Mouse (Mus musculus) intestine, embryonic 15.5 days (tissue): ENCODE results near the gene Zc3hav1. TPM values are rescaled to one million over a fixed set of nuclear protein-coding genes. Genes with fewer than 3 reads are reported as not detected.
"Not testable (repeated sequence)": the region's sequence is repeated elsewhere in the genome, so short reads cannot be mapped to it uniquely, and the experiment has no call there.

Experiments
- ATAC-seq: fragments of 200-750 bp; cut with Nextera tagmentation; 2 replicates; pipeline ENCODE4 v1.8.0; 2017; ENCODE audit warnings: moderate TSS enrichment, moderate library complexity
- H3K27ac ChIP-seq: fragments of 300-500 bp; sonication (generic); 2 replicates; pipeline ENCODE4 v1.5.1; 2015; ENCODE audit warnings: mild to moderate bottlenecking, inconsistent platforms
- H3K27me3 ChIP-seq: fragments of 300-500 bp; sonication (generic); replicated peaks from 2 replicates; pipeline ENCODE4 v1.6.1; 2015; ENCODE audit warnings: inconsistent platforms
- H3K36me3 ChIP-seq: fragments of 300-500 bp; sonication (generic); 2 replicates; pipeline ENCODE4 v1.6.1; 2015; ENCODE audit warnings: inconsistent platforms
- H3K4me1 ChIP-seq: fragments of 300-500 bp; sonication (generic); replicated peaks from 2 replicates; pipeline ENCODE4 v1.6.1; 2015; ENCODE audit warnings: inconsistent platforms
- H3K4me2 ChIP-seq: fragments of 300-500 bp; sonication (generic); replicated peaks from 2 replicates; pipeline ENCODE4 v1.6.1; 2015; ENCODE audit warnings: mild to moderate bottlenecking, inconsistent platforms
- H3K4me3 ChIP-seq: fragments of 300-500 bp; sonication (generic); replicated peaks from 2 replicates; pipeline ENCODE4 v1.5.1; 2015; ENCODE audit warnings: inconsistent platforms
- H3K9ac ChIP-seq: fragments of 300-500 bp; sonication (generic); 2 replicates; pipeline ENCODE4 v1.6.1; 2015; ENCODE audit warnings: inconsistent platforms
- H3K9me3 ChIP-seq: fragments of 300-500 bp; sonication (generic); 2 replicates; pipeline ENCODE4 v1.6.1; 2016; ENCODE audit warnings: inconsistent platforms
- WGBS: fragments of 180-500 bp; shearing (Covaris S2); methylation state at CpG from one replicate; pipeline ENCODE4 v1.1.7; 2015; 5-methylcytosine and 5-hydroxymethylcytosine counted together
- polyA plus RNA-seq: library from polyadenylated mRNA; unstranded; fragments of >200 nt; fragmentation: Nextera tagmentation; extraction: Ambion mirVana; gene quantifications from 2 replicates; pipeline ENCODE4 v1.2.1, GENCODE M21; 2015

The Zc3hav1 gene
- polyA plus RNA-seq, 1 experiment from 2014 or later: 13.9 TPM

DNA sequence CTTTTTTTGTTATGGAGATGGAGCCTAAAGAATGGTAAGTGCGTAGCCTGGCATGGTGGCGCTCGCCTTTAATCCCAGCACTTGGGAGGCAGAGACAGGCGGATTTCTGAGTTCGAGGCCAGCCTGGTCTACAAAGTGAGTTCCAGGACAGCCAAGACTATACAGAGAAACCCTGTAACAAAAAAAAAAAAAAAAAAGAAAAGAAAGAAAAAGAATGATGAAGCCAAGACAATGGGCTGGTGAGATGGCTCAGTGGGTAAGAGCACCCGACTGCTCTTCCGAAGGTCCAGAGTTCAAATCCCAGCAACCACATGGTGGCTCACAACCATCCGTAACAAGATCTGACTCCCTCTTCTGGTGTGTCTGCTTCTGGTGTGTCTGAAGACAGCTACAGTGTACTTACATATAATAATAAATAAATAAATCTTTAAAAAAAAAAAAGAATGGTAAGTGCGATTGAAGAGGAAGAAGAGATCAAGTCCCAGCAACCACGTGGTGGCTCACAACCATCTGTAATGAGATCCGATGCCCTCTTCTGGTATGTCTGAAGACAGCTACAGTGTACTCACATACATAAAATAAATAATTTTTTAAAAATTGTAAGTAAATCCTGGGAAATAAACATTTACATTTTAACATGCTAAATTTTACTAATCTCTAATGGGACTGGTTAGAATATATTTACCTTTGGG is 4.8 kb upstream of the Zc3hav1 start:
- H3K9ac ChIP-seq, H3K27ac ChIP-seq, H3K27me3 ChIP-seq, H3K4me3 ChIP-seq, H3K9me3 ChIP-seq, ATAC-seq, H3K4me2 ChIP-seq, H3K4me1 ChIP-seq, H3K36me3 ChIP-seq: not testable (repeated sequence)
- WGBS: 90% methylated on average over 11 of the region's 11 CpGs

DNA sequence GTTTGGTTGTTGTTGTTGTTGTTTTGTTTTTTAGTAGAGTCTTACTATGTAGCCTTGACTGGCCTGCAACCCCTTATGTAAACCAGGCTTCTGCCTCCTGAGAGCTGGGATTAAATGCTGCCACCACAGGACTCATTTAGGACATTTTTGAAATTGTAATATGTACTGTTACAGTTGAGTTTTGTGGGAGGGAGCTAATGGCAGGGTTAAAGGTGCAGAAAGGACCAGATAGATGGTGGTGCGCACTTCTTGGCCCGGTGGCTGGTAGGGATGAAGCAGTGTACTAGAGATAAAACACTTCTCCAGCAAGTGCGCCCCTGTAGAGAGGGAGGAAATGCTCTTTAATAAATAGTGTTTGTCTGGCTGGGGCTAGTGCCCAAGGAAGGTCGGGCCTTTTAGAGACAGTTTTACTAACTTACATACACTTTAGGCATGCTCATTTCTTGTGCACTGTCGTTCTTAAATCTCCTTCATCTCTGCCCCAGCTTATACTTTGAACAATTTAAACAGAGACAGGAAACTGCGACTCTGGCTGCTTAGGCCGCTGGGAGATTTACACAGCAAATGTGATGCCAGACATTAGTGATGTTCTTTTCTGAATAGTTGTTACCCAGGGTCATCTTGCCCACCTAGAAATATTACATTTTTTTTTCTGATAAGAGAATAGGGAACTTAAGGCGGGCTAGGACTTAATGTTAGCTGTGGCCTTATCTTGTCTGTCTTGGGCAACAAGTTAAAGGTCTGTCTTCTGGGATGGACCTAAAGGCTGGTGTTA is 4.0 kb upstream of the Zc3hav1 start:
- Histone ChIP-seq H3K4me2 (no peak overlapping the region), H3K27ac (no peak overlapping the region), H3K9me3 (no peaks in the 10 kb centered on the region), H3K36me3 (no peaks in the 10 kb centered on the region), H3K4me3 (no peak overlapping the region), H3K9ac (no peak overlapping the region), H3K27me3 (peaks cover 3% of the 10 kb centered on the region), H3K4me1 (peaks cover 8% of the 10 kb centered on the region; the same call in 1 of the 2 replicates)
- WGBS: 61% methylated on average over 8 of the region's 8 CpGs
- ATAC-seq: no peak

DNA sequence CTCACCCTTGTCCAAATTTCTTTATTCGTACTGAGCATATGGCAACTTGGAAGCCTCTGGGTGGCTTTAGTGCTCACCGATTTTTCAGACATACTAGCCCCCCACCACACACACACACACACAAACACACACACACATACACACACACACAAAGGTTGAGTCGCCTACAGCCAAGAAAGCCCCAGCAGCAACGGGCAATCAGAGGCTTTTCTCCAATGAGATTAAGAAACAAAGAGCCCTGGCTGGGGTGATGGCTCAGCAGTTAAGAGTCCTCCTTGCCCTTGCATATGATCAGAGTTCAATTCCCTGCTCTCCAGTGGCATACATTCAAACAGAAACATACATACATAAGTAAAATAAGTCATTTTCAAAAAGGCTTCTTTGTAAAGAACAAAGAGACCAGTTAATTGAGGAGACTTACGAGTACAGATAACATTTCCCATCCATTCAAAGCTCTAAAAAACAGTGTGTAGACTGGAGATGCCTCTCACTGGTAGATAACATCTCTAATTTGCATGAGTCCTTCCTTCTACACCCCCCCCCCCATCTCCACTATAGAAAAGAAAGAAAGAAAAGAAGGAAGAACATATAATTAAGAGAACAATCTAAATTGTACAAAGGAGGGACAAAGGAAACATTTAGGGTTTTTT is 3.3 kb upstream of the Zc3hav1 start:
- Histone ChIP-seq H3K9me3 (no peaks in the 10 kb centered on the region), H3K4me2 (no peak overlapping the region), H3K27ac (no peak overlapping the region), H3K9ac (no peak overlapping the region), H3K4me3 (no peak overlapping the region), H3K27me3 (peaks cover 3% of the 10 kb centered on the region), H3K36me3 (no peaks in the 10 kb centered on the region), H3K4me1 (peaks cover 12% of the 10 kb centered on the region; the same call in 1 of the 2 replicates)
- WGBS: 67% methylated on average over 5 of the region's 5 CpGs
- ATAC-seq: no peak

DNA sequence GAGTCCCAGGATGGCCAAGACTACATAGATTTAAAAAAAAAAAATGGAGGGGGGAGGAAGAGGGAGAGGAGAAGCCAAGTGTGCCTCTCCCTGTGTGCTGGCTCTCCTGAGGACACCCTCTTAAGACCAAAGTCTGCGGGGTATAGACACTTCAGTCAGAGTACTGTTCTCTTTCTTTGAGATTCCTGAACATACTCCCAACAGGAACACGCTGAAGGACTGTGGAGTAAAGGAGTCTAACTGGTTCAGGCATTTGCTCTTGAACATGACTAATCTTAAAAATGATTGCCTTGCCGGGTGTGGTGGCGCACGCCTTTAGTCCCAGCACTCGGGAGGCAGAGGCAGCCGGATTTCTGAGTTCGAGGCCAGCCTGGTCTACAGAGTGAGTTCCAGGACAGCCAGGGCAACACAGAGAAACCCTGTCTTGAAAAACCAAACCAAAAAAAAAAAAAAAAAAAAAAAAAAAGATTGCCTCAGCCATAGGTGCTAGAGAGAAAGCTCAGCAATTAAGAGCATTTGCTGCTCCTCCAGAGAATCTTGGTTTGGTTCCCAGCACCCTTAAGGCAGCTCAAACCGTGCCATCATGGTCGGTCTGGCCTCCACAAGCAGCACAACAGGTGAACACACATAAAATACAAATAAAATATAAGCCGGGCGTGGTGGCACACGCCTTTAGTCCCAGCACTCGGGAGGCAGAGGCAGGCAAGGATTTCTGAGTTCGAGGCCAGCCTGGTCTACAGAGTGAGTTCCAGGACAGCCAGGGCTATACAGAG is 2.4 kb upstream of the Zc3hav1 start:
- H3K36me3 ChIP-seq, H3K4me2 ChIP-seq, H3K4me3 ChIP-seq, ATAC-seq, H3K27ac ChIP-seq, H3K9me3 ChIP-seq, H3K9ac ChIP-seq, H3K27me3 ChIP-seq: not testable (repeated sequence)
- WGBS: 84% methylated on average over 15 of the region's 15 CpGs
- peaks cover 12% of the 10 kb centered on the region; the same call in 1 of the 2 replicates for H3K4me1 ChIP-seq

DNA sequence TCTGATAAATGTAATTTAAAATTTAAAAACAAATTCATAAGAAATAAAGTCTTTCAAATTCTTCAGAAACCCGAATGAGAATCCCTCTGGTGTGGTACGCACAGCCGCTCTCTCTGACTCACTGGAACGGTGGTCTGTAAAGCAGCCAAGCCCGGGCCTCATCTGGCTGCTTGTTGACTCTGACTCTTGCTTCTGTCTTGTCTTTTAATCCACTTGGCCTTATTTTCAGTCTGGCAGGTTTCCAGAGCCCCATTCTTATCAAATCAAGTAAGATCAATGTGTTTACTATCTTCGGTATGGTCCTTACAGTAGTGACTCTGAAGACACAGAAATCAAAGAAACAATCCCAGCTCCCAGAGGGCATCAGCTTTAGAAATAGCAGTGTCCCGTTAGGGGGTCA is 1.5 kb upstream of the Zc3hav1 start:
- no peak overlapping the region for H3K4me2 ChIP-seq
- H3K27ac ChIP-seq: no peak overlapping the region
- H3K9me3 ChIP-seq: no peaks in the 10 kb centered on the region
- H3K27me3 ChIP-seq: peaks cover 5% of the 10 kb centered on the region
- H3K36me3 ChIP-seq: no peaks in the 10 kb centered on the region
- peaks cover 12% of the 10 kb centered on the region; the same call in 1 of the 2 replicates for H3K4me1 ChIP-seq
- no peak for ATAC-seq
- H3K4me3 ChIP-seq: no peak overlapping the region
- H3K9ac ChIP-seq: no peak overlapping the region
- WGBS: 26% methylated on average over 7 of the region's 7 CpGs

DNA sequence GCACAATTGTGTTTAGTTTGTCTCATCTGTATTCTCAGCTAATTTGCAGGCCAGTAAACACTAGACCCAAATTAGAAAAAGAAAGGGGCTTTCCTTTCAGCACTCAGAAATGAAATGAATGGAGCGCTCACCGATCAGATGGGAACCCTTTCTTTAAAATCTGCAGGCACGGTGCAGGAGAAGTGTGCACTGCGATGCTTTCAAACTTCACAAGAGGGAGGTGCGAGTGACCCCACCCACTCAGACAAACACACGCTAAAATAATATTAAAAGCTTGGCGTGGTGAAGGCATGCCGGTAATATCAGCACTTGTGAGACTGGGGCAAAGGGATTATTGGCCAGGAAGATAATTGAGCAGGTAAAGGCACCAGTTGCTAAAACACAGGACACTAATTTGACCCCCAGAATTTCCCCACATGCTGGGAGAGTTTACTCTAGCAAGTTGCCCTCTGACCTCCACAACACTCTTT is 986 bp upstream of the Zc3hav1 start:
- H3K27me3 ChIP-seq: peaks cover 5% of the 10 kb centered on the region
- no peak for ATAC-seq
- H3K9me3 ChIP-seq: no peaks in the 10 kb centered on the region
- no peak overlapping the region for H3K27ac ChIP-seq
- no peaks in the 10 kb centered on the region for H3K36me3 ChIP-seq
- peak overlapping the region; percentile 63; the same call in 1 of the 2 replicates for H3K4me3 ChIP-seq
- peak overlapping the region; percentile 82 for H3K4me2 ChIP-seq
- H3K4me1 ChIP-seq: peaks cover 12% of the 10 kb centered on the region; the same call in 1 of the 2 replicates
- no peak overlapping the region for H3K9ac ChIP-seq
- 12% methylated on average over 8 of the region's 8 CpGs for WGBS

DNA sequence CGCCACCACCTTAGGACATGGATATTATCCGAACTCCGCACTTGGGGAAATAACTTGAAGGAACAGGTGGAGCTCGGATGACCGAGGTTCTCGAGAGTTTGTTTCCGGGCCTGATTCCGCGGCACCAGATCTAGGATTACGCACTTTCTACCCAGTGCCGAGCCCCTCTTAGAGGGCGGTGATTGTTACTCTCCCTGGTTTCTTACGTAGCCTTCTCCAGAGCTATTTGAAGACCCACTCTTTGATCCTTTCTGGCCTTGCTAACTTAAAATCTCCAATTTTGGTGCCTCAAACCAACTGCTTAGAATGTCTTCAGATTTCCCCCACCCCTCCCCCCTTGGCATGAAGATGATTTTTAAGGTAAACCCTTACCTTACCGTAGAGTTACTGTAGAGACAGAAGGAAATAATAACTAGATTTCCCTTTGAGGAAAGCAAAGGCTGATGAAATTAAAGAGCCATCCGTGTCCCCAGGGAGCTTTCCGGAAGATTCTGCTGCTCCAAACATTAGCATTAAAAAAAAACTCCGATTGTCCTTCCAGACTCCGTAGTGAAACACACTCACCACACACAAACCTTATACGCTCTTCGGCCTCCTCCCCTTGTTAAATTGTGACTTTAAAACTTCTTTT is 435 bp upstream of the Zc3hav1 start:
- no peak; the same call in 1 of the 2 replicates for ATAC-seq
- WGBS: 4% methylated on average over 20 of the region's 20 CpGs
- peaks cover 12% of the 10 kb centered on the region; the same call in 1 of the 2 replicates for H3K4me1 ChIP-seq

DNA sequence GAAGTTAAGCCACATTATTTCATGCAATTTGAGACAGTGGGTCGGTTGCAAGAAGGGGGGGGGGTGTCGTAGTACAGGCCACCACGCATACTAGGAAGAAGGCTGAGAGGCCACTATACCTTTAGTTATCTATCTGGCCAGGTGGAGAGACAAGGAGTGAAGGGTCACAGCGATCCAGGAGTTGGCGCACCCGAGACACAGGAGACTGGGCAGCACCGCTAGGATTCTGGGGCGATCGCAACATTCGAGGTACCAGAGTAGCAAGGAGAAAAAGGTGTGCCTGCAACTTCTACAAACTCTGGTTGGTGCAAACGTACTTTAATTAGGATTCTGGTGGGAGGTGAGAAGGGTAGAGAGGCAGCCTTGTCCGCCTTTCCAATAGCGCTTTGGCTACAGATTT is 1.2 kb downstream of the Zc3hav1 start:
- H3K9ac ChIP-seq: peak overlapping the region; percentile 60
- no peak overlapping the region for H3K27ac ChIP-seq
- H3K9me3 ChIP-seq: no peaks in the 10 kb centered on the region
- no peak for ATAC-seq
- WGBS: 17% methylated on average over 13 of the region's 13 CpGs
- peak overlapping the region; percentile 63 for H3K4me3 ChIP-seq
- H3K4me2 ChIP-seq: peak overlapping the region; percentile 82
- H3K4me1 ChIP-seq: peaks cover 12% of the 10 kb centered on the region; the same call in 1 of the 2 replicates
- H3K36me3 ChIP-seq: no peaks in the 10 kb centered on the region
- H3K27me3 ChIP-seq: peaks cover 5% of the 10 kb centered on the region

More for the DNA sequence above, 435 bp upstream of the Zc3hav1 start:
- peak overlapping the region; percentile 79 for H3K27ac ChIP-seq
- H3K4me2 ChIP-seq: peak overlapping the region; percentile 82
- H3K4me3 ChIP-seq: peak overlapping the region; percentile 63
- H3K9ac ChIP-seq: peak overlapping the region; percentile 60
- no peaks in the 10 kb centered on the region for H3K9me3 ChIP-seq
- H3K36me3 ChIP-seq: no peaks in the 10 kb centered on the region
- peaks cover 5% of the 10 kb centered on the region for H3K27me3 ChIP-seq

DNA sequence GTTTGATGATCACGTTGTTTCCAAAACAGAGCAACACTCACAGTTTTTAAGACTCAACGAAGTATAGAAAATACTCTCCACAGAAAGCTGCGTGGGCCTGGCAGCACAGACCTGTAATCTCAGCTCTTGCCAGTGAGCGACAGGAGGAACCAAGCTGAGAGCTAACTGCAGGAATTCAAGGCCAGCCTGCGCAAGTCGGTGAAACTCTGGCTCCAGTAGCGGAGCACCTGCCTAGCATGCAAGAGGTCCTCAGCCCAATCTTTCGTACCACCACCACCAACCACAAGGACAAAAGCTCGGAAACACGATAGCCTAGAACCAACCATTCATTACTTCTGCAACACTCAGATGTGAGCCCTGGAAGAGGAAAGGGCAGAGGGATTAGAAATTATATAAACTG is 2.0 kb downstream of the Zc3hav1 start:
- Histone ChIP-seq H3K4me3 (peak overlapping the region; percentile 63; the same call in 1 of the 2 replicates), H3K27me3 (peaks cover 5% of the 10 kb centered on the region), H3K36me3 (no peaks in the 10 kb centered on the region), H3K9ac (no peak overlapping the region), H3K4me2 (peak overlapping the region; percentile 82), H3K4me1 (peaks cover 12% of the 10 kb centered on the region; the same call in 1 of the 2 replicates), H3K27ac (no peak overlapping the region), H3K9me3 (no peaks in the 10 kb centered on the region)
- 32% methylated on average over 10 of the region's 10 CpGs for WGBS
- ATAC-seq: no peak

DNA sequence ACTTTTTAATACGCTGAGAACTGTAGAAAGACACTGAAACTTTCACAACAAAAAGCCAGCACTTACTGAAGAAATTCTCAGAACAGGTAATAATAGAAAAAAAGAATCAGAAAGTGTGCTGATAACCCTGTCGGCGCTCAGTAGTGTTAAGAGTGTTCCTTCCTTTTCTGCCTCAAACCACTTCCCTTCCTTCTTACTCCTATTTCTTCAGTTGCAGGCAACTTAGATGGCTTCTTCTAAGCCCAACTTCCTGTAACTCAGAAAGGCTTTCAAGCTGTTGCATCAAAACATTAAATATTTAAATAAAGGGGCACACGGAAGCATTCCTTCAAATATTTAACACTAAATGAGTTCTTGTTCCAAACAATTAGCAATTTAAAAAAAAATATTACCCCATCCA is 2.5 kb downstream of the Zc3hav1 start:
- Histone ChIP-seq H3K4me3 (no peak overlapping the region), H3K9me3 (no peaks in the 10 kb centered on the region), H3K27me3 (peaks cover 5% of the 10 kb centered on the region), H3K4me1 (peaks cover 12% of the 10 kb centered on the region; the same call in 1 of the 2 replicates), H3K27ac (no peak overlapping the region), H3K4me2 (no peak overlapping the region), H3K9ac (no peak overlapping the region), H3K36me3 (no peaks in the 10 kb centered on the region)
- ATAC-seq: no peak
- WGBS: 64% methylated on average over 4 of the region's 4 CpGs

DNA sequence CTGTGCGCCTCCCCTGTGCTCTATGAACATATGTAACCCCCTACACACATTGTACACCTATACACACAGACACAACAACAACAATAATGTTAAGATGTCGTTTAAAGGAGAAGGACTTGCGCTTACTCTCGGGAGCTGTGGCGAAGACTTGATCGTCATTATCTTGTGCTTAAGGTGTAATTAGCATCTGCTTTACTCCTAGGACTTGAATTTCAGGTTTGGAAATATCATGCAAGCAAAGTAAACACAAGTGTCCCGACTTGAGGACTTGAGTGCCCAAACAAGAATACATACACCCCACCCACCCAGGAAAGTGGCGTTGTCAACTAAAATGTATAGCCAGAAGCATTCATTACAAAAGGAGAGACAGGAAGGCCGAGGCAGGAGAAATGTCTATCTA is 4.6 kb downstream of the Zc3hav1 start:
- WGBS: 63% methylated on average over 9 of the region's 9 CpGs
- H3K9ac ChIP-seq: no peak overlapping the region
- H3K4me3 ChIP-seq: no peak overlapping the region
- no peak for ATAC-seq
- H3K4me2 ChIP-seq: no peak overlapping the region
- no peak overlapping the region for H3K27ac ChIP-seq
- peaks cover 9% of the 10 kb centered on the region; the same call in 1 of the 2 replicates for H3K4me1 ChIP-seq
- H3K36me3 ChIP-seq: no peaks in the 10 kb centered on the region
- H3K27me3 ChIP-seq: peaks cover 2% of the 10 kb centered on the region; the same call in 1 of the 2 replicates
- no peaks in the 10 kb centered on the region for H3K9me3 ChIP-seq
